Mouse (Mus musculus) lung, postnatal 0 days (tissue): ENCODE results near the gene Eif4e. TPM values are rescaled to one million over a fixed set of nuclear protein-coding genes. Genes with fewer than 3 reads are reported as not detected.

Experiments
- ATAC-seq: fragments of 200-750 bp; cut with Nextera tagmentation; 2 replicates; pipeline ENCODE4 v1.8.0; 2017; ENCODE audit warnings: moderate library complexity
- DNase-seq: peaks from one replicate; pipeline ENCODE4 v3.0.0-alpha.2; 2016; ENCODE audit warnings: low spot score
- H3K27ac ChIP-seq: fragments of 300-500 bp; sonication (generic); 2 replicates; pipeline ENCODE4 v1.5.1; 2014; ENCODE audit warnings: antibody characterized with exemption, mild to moderate bottlenecking, low read length, mixed read lengths
- H3K27me3 ChIP-seq: fragments of 300-500 bp; sonication (generic); replicated peaks from 2 replicates; pipeline ENCODE4 v1.6.1; 2014; ENCODE audit warnings: low read length, mixed read lengths; ENCODE audit not compliant: insufficient read depth
- H3K36me3 ChIP-seq: fragments of 300-500 bp; sonication (generic); 2 replicates; pipeline ENCODE4 v1.6.1; 2014; ENCODE audit warnings: low read length, mixed read lengths; ENCODE audit not compliant: insufficient read depth
- H3K4me1 ChIP-seq: fragments of 300-500 bp; sonication (generic); 2 replicates; pipeline ENCODE4 v1.6.1; 2014; ENCODE audit warnings: antibody characterized with exemption, low read depth, low read length, mixed read lengths; ENCODE audit not compliant: insufficient read depth
- H3K4me2 ChIP-seq: fragments of 300-500 bp; sonication (generic); replicated peaks from 2 replicates; pipeline ENCODE4 v1.6.1; 2014; ENCODE audit warnings: low read depth, mild to moderate bottlenecking, low read length, moderate library complexity, mixed read lengths
- H3K4me3 ChIP-seq: fragments of 300-500 bp; sonication (generic); 2 replicates; pipeline ENCODE4 v1.5.1; 2014; ENCODE audit warnings: low read depth, low read length
- H3K9ac ChIP-seq: fragments of 300-500 bp; sonication (generic); replicated peaks from 2 replicates; pipeline ENCODE4 v1.6.1; 2014; ENCODE audit warnings: low read depth, mild to moderate bottlenecking
- H3K9me3 ChIP-seq: fragments of 300-500 bp; sonication (generic); 2 replicates; pipeline ENCODE4 v1.6.1; 2016; ENCODE audit warnings: low read length, mixed read lengths
- CTCF ChIP-seq: IDR thresholded peaks from 2 replicates; pipeline ENCODE4 v1.5.1; 2016; ENCODE audit warnings: antibody characterized with exemption, mild to moderate bottlenecking
- EP300 ChIP-seq: IDR thresholded peaks from 2 replicates; pipeline ENCODE4 v1.6.1; 2016; ENCODE audit warnings: antibody characterized with exemption, mild to moderate bottlenecking, control low read depth
- WGBS: fragments of 180-500 bp; shearing (Covaris S2); extraction: QIAGEN DNeasy Blood & Tissue Kit; methylation state at CpG from one replicate; pipeline ENCODE4 v1.1.7; 2014; 5-methylcytosine and 5-hydroxymethylcytosine counted together
- polyA plus RNA-seq: library from polyadenylated mRNA; unstranded; fragments of >200 nt; fragmentation: Nextera tagmentation; extraction: Ambion mirVana; gene quantifications from 2 replicates; pipeline ENCODE4 v1.2.1, GENCODE M21; 2015

Gene Eif4e
- polyA plus RNA-seq, result 121 and 125 TPM in 2 replicates

DNA sequence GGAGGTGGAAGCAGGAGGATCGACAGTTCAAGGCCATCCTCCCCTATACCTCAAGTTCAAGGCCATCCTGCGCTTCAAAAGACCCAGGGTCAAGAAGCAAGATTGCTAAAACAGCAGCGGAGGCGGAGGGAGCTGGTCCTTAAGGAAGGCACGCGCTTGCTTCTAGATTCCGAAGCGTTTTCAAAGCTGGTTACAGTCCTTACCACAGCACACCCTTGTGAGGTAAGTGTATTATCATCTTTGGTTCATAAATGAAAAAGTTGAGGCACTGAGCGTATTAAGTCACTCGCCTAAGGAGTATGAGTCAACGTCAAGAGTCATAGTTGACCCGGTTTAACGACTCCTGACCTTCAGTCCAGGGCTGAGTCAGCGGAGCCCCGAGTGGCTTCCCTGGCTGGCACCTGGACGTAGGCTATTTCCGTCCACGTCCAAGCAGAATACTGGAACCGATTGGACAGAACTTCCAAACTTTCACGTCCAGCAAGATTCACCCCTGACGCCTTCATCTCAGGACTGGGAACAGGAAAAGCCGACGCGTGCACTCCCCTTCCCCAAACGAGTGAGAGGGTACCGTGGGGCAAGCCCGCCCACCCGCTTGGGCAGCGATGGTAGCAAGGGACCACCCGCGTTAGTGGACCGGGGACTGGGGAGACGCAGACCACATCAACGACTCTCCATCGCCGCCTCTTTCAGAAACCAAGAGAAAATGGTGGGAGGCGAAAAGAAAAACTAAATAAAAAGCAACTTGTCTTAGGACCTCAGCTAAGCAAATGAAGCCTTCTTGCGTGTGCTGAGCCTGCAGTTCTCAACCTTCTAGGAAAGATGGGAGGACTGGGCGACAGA lies at the start of gene Eif4e:
TSS of gene Eif4e (plus strand) at position 107 of the 843 bp plus-strand sequence.
- peak within 1 kb of the TSS; percentile 76 for H3K9ac ChIP-seq
- 3% methylated on average over 39 of the region's 39 CpGs for WGBS
- DNase-seq, result peak; percentile 93
- peak within 1 kb of the TSS; percentile 86 for H3K4me3 ChIP-seq
- 0 out of 2 replicates have a peak, but pooled peaks cover 4% of the 10 kb centered on the region for H3K4me1 ChIP-seq
- no peaks in the 10 kb centered on the region for H3K9me3 ChIP-seq
- peak within 1 kb of the TSS; percentile 95 for H3K4me2 ChIP-seq
- peak within 1 kb of the TSS; percentile 98 for H3K27ac ChIP-seq
- peak; percentile 79 for ATAC-seq
- no peaks in the 10 kb centered on the region for H3K27me3 ChIP-seq
- no peaks in the 10 kb centered on the region for H3K36me3 ChIP-seq
- TF ChIP-seq EP300 (peak; percentile 60), CTCF (no peak)

DNA sequence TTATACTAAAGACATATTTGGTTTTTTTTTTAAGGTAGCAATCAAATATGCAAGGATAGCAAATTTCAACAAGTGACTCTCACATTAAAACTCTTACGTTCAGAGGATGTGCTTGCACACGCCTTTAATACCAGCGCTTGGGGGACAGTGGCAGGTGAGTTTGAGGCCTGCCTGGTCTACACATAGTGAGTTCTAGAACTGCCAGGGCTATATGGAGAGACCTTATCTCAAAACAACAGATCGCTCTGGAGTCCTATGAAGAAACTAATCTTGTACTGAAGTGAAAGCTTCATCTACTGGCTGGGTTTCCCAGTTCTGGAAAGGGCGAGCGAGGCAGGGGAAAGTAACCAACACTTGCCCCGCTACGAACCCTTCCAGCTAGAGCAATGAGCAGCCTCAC lies 46.5 kb upstream of the Eif4e start:
- ATAC-seq (no peak), DNase-seq (no peak)
- Histone ChIP-seq H3K27me3 (no peaks in the 10 kb centered on the region), H3K4me2 (no peak overlapping the region), H3K9ac (no peak overlapping the region), H3K36me3 (peaks cover 9% of the 10 kb centered on the region; the same call in 1 of the 2 replicates), H3K9me3 (no peaks in the 10 kb centered on the region), H3K4me1 (no peaks in the 10 kb centered on the region), H3K27ac (no peak overlapping the region), H3K4me3 (no peak overlapping the region)
- TF ChIP-seq EP300 (no peak), CTCF (no peak)
- WGBS, result 94% methylated on average over 8 of the region's 8 CpGs

- H3K36me3 ChIP-seq, result peaks cover 9% of the 10 kb centered on the region; the same call in 1 of the 2 replicates
- no peak overlapping the region for H3K9ac ChIP-seq
- H3K4me2 ChIP-seq, result no peak overlapping the region
Observed at GRCm38 (mm10) chr3:138481526-138482284, 44.3 kb upstream of the Eif4e start.

GRCm38 (mm10) chr3:138483240-138483639 lies 42.7 kb upstream of the Eif4e start:
- no peaks in the 10 kb centered on the region for H3K27me3 ChIP-seq
- no peak for TF ChIP-seq CTCF
- TF ChIP-seq EP300, result no peak
- no peaks in the 10 kb centered on the region for H3K9me3 ChIP-seq
- no peak overlapping the region for H3K9ac ChIP-seq
- peaks cover 9% of the 10 kb centered on the region; the same call in 1 of the 2 replicates for H3K36me3 ChIP-seq
- ATAC-seq (no peak), DNase-seq (no peak)
- no peak overlapping the region for H3K4me3 ChIP-seq
- no peaks in the 10 kb centered on the region; the same call in 1 of the 2 replicates for H3K4me1 ChIP-seq
- H3K27ac ChIP-seq, result no peak overlapping the region
- no peak overlapping the region for H3K4me2 ChIP-seq
- 55% methylated on average over 2 of the region's 2 CpGs for WGBS

More at GRCm38 (mm10) chr3:138481526-138482284, 44.3 kb upstream of the Eif4e start:
- H3K4me3 ChIP-seq, result no peak overlapping the region
- peak; percentile 54; the same call in 1 of the 2 replicates for ATAC-seq
- no peak overlapping the region for H3K27ac ChIP-seq
- 0 out of 2 replicates have a peak, but pooled peaks have one; percentile 17 for TF ChIP-seq CTCF
- no peak for TF ChIP-seq EP300
- H3K9me3 ChIP-seq, result no peaks in the 10 kb centered on the region
- DNase-seq, result peak; percentile 55
- 49% methylated on average over 14 of the region's 14 CpGs for WGBS
- H3K27me3 ChIP-seq, result no peaks in the 10 kb centered on the region
- no peaks in the 10 kb centered on the region for H3K4me1 ChIP-seq

DNA sequence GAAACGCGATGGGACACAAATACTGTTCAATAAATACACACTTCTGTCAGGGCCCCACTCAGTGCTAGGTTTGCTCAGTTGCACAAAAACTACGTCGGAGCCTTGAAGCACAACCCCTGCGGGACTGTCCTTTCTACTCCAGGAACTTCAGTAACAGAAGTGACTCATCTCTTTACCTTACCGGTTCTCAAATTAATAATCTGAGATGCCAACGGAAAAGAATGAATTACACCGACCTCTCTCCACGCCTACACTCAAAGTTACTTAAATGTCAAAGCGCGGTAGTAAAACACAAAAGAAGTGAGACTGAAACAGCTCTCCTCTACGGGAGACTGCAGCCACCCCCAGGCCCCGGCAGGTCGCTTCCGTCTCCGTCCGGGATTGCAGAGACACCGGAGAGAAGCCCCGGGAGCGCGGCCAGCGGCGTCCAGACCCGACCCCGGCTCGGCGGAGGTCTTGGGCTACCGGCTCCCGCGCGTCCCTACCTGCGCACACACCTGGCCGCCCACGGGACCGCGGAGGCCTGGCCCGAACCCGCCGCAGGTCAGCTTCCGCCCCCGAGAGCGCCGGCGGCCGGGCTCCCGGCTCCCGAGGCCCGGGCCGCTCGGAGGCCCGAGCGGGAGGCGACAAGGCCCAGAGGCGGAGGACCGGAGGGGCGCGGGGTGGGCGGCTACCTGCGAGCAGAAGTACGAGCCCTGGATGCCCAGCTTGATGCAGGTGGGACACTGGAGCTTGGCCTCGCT lies 37.2 kb upstream of the Eif4e start:
- Histone ChIP-seq H3K4me1 (peaks cover 3% of the 10 kb centered on the region; the same call in 1 of the 2 replicates), H3K4me3 (peak overlapping the region; percentile 94), H3K9me3 (no peaks in the 10 kb centered on the region), H3K27me3 (no peaks in the 10 kb centered on the region), H3K4me2 (peak overlapping the region; percentile 73), H3K27ac (peak overlapping the region; percentile 85), H3K9ac (peak overlapping the region; percentile 70), H3K36me3 (no peaks in the 10 kb centered on the region)
- DNase-seq (peak; percentile 40), ATAC-seq (peak; percentile 55)
- under 1% methylated on average over 45 of the region's 61 CpGs for WGBS
- TF ChIP-seq EP300 (no peak), CTCF (no peak)
